Mouse (Mus musculus): ENCODE results near the gene Cd180.

DNA sequence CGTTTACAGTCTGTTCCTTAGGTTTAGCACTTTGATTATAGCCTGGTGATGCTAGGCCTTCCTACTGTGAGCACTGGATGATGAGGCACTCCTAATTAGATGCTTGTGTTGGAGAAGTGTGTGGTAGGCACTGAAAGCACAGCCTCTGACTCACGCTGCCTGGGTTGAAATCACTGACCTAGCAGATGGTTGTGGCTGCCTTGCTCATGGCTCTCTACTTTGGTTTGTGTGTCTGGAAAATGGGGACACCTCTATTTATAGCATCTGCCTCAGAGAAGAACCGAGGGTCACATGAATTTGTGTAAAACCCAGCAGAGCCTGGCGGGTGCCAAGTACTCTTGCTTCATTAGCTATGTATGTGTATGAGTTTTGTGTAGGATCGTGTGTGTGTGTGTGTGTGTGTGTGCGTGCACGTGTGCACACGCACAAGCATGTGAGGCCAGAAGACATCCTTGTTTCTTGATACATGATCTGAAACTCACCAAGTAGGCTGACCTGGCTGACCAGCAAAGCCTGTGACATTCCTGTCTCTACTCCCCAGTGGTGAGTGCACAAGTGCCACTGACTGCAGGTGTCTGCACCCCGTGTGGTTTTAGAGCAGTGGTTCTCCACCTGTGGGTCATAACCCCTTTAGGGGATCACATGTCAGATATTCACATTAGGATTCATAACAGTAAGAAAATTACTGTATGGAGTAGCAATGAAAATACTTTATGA, 52.4 kb downstream of the Cd180 start:
- TF ChIP-seq CTCF (IDR thresholded peaks at IDR 0.05; ENCODE audit: low read depth) (no peak), EP300 (IDR thresholded peaks at IDR 0.05; ENCODE audit: low read depth) (no peak)

All from liver, postnatal 0 days (tissue).